Mouse (Mus musculus) embryonic facial prominence, embryonic 13.5 days (tissue): ENCODE measurements around the gene Tmem132d. TPM values are rescaled to one million over a fixed set of nuclear protein-coding genes. Genes with fewer than 3 reads are reported as not detected.
"Not testable (repeated sequence)": the region's sequence is repeated elsewhere in the genome, so short reads cannot be mapped to it uniquely, and the experiment has no call there.

Experiments
- ATAC-seq: fragments of 200-750 bp; cut with Nextera tagmentation; 2 replicates; pipeline ENCODE4 v1.8.0; 2017; ENCODE audit warnings: low read depth; ENCODE audit not compliant: insufficient number of reproducible peaks, insufficient read depth, low FRiP score, low TSS enrichment
- H3K27ac ChIP-seq: fragments of 300-500 bp; sonication (generic); 2 replicates; pipeline ENCODE4 v1.5.1; 2015; ENCODE audit warnings: moderate library complexity, mild to moderate bottlenecking, inconsistent platforms
- H3K27me3 ChIP-seq: fragments of 300-500 bp; sonication (generic); 2 replicates; pipeline ENCODE4 v1.6.1; 2015; ENCODE audit warnings: mild to moderate bottlenecking, inconsistent platforms
- H3K36me3 ChIP-seq: fragments of 300-500 bp; sonication (generic); 2 replicates; pipeline ENCODE4 v1.6.1; 2015; ENCODE audit warnings: mild to moderate bottlenecking, inconsistent platforms
- H3K4me1 ChIP-seq: fragments of 300-500 bp; sonication (generic); 2 replicates; pipeline ENCODE4 v1.6.1; 2015; ENCODE audit warnings: inconsistent platforms
- H3K4me2 ChIP-seq: fragments of 300-500 bp; sonication (generic); 2 replicates; pipeline ENCODE4 v1.6.1; 2015; ENCODE audit warnings: moderate library complexity, mild to moderate bottlenecking, inconsistent platforms
- H3K4me3 ChIP-seq: fragments of 300-500 bp; sonication (generic); 2 replicates; pipeline ENCODE4 v1.5.1; 2015; ENCODE audit warnings: mild to moderate bottlenecking, inconsistent platforms
- H3K9ac ChIP-seq: fragments of 300-500 bp; sonication (generic); 2 replicates; pipeline ENCODE4 v1.6.1; 2015; ENCODE audit warnings: mild to moderate bottlenecking, inconsistent platforms
- H3K9me3 ChIP-seq: fragments of 300-500 bp; sonication (generic); 2 replicates; pipeline ENCODE4 v1.6.1; 2016; ENCODE audit warnings: inconsistent platforms
- WGBS: fragments of 180-500 bp; shearing (Covaris S2); methylation state at CpG from one replicate; pipeline ENCODE4 v1.1.7; 2015; ENCODE audit warnings: mixed read lengths; 5-methylcytosine and 5-hydroxymethylcytosine counted together
- polyA plus RNA-seq: library from polyadenylated mRNA; unstranded; fragments of >200 nt; fragmentation: Nextera tagmentation; extraction: Ambion mirVana; gene quantifications from 2 replicates; pipeline ENCODE4 v1.2.1, GENCODE M21; 2015

Tmem132d gene
- polyA plus RNA-seq, 1 experiment from 2014 or later = 1.8 TPM

DNA sequence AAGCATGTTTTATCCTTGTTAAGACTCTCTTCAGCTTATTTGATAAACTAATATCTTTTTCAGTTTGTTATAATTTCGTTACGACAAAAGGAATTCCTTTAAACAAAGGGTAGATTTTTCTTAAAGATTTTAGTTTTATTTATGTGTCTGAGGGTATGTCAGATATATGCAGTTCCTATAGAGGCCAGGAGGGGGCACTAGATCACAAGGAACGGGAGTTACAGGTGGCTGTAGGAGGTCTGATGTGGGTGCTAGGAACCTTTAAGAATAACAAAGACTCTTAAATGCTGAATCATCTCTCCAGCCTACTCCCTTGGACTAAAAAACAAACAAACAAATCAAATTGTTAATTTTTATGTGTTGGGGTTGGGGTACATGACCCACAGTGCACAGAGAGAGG lies 467.2 kb downstream of the Tmem132d start:
- no peak overlapping the region for H3K4me2 ChIP-seq
- no peak overlapping the region for H3K4me3 ChIP-seq
- no peaks in the 10 kb centered on the region for H3K36me3 ChIP-seq
- H3K27ac ChIP-seq = no peak overlapping the region
- H3K4me1 ChIP-seq = no peaks in the 10 kb centered on the region
- WGBS = 88% methylated on average over 3 of the region's 3 CpGs
- H3K9ac ChIP-seq = no peak overlapping the region
- ATAC-seq = no peak
- no peaks in the 10 kb centered on the region for H3K27me3 ChIP-seq
- H3K9me3 ChIP-seq = 0 out of 2 replicates have a peak, but pooled peaks cover 4% of the 10 kb centered on the region

DNA sequence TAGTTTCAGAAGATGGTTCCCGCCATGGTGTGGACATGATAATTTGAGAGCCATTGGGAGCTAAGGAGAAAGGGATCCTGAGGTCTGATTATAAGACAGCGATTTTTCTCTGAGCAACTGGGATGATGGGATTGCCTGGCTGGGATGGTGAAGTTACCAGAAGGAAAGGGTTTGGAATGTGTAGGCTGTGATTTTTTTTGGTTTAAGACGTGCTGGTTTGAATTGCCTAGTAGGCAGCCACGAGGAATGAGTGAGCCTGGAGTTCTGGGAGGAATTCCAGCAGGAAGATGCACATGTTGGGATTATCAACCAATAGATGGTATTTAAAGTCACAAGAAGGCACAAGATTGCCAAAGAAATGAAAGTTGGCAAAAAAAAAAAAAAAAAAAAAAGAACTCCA lies 470.2 kb downstream of the Tmem132d start:
- WGBS = 86% methylated on average over 4 of the region's 4 CpGs
- H3K27ac ChIP-seq = no peak overlapping the region
- H3K4me1 ChIP-seq = no peaks in the 10 kb centered on the region
- no peaks in the 10 kb centered on the region for H3K27me3 ChIP-seq
- 0 out of 2 replicates have a peak, but pooled peaks cover 4% of the 10 kb centered on the region for H3K9me3 ChIP-seq
- no peak overlapping the region for H3K4me2 ChIP-seq
- H3K36me3 ChIP-seq = no peaks in the 10 kb centered on the region
- H3K9ac ChIP-seq = no peak overlapping the region
- no peak for ATAC-seq
- H3K4me3 ChIP-seq = no peak overlapping the region

DNA sequence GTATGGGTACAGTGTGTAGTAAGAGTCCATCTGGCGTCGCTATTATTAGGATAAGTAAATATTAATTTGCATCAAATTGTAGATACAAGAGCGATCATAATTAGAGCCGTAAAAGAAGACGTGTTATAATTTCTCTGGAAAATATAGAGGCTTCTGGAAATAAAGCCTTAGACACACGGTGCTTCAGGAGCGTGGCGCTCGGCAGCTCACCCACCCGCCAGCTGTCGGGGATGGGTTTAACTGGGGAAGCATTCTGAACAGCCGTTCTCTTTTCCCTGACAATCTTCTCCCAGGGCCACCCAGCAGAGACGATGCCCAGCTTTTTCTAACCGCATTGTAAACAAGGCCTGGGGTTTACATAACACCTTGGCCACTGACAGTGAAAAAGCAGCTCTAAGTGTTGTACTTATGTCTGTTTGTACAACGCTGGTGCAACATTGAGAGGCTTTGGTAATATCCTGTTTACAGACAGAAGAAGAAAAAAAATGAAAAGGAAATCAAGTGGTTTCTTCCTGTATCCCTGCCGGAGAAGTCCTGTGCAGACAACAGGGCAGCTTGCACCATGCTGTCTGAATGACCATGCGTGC lies 476.3 kb downstream of the Tmem132d start:
- no peak for ATAC-seq
- Histone ChIP-seq H3K27me3 (no peaks in the 10 kb centered on the region), H3K4me1 (no peaks in the 10 kb centered on the region), H3K4me2 (no peak overlapping the region), H3K36me3 (no peaks in the 10 kb centered on the region), H3K9ac (no peak overlapping the region), H3K9me3 (no peaks in the 10 kb centered on the region), H3K27ac (no peak overlapping the region), H3K4me3 (no peak overlapping the region)
- WGBS = 83% methylated on average over 17 of the region's 17 CpGs

DNA sequence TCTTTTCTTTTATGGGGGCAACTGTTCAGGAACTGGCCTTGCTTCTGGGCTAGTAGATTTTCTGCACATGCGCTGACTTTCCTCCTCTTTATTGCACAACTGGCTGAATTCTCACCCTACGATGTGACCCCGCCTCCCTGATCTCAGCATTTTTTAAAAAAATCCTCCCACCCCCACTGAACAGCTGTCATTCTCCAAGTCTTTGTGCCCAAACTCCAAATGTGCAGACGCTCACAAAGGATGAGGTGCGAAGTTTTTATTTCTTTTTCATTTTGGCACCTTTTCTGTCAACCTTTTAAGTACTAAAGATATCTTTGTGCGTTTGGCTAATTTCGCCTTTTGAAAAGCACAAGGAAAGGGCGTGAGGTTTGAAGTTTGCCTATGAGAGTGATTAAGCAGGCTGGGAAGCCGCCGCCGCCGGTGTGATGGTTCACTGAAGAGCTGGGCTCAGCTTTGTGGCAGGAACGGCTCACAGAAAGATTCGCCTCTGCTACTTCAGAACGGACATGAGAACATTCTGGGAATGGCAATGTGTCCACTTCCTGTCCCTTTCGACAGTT lies 478.6 kb downstream of the Tmem132d start:
- Histone ChIP-seq H3K4me1 (no peaks in the 10 kb centered on the region), H3K4me3 (no peak overlapping the region), H3K36me3 (no peaks in the 10 kb centered on the region), H3K9ac (no peak overlapping the region), H3K27me3 (no peaks in the 10 kb centered on the region), H3K9me3 (no peaks in the 10 kb centered on the region), H3K27ac (no peak overlapping the region), H3K4me2 (no peak overlapping the region)
- no peak for ATAC-seq
- 81% methylated on average over 16 of the region's 16 CpGs for WGBS

DNA sequence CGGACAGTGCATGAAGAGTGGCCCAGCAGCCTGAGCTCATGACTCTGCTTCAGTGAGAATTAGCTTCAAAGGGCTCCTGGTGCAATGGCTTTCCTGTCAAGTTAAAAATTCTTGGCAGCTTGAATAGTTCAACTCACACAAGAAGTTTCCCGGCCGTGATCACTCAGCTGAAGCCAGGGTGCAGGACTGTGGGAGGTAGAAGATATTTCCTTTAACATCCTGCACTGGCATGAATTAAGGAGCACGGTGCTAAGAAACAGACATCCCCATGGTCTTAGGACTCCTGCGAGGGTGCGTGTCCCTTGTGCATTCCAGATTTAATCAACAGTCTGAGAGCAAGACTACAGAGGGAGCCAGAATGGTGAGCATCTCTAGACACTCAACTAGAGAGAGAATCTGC lies 480.1 kb downstream of the Tmem132d start:
- Histone ChIP-seq H3K4me3 (no peak overlapping the region), H3K9me3 (no peaks in the 10 kb centered on the region), H3K36me3 (no peaks in the 10 kb centered on the region), H3K27me3 (no peaks in the 10 kb centered on the region), H3K9ac (no peak overlapping the region), H3K27ac (no peak overlapping the region), H3K4me1 (no peaks in the 10 kb centered on the region), H3K4me2 (no peak overlapping the region)
- no peak for ATAC-seq
- 72% methylated on average over 6 of the region's 6 CpGs for WGBS

DNA sequence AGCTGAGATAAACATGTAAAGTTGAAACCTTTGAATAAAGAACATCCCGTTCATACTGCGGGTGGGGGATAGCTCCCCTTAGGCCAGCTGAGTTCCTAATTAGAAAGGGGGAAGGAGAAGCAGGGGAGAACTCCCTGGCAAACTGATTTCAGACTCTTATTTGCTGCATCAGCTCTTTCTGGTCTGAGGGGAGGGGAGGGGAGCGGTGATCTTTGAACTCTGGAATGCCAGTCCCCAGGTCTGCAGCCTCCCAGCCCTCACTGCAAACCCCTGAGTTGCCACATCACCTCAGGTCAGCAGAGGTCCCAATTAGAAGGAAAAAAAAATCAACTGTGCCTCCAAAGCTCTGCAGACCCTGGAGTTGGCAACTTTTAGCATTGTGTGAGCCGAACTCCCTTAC lies 482.3 kb downstream of the Tmem132d start:
- no peaks in the 10 kb centered on the region for H3K9me3 ChIP-seq
- H3K9ac ChIP-seq = no peak overlapping the region
- ATAC-seq = no peak
- 45% methylated on average over 4 of the region's 4 CpGs for WGBS
- H3K36me3 ChIP-seq = no peaks in the 10 kb centered on the region
- H3K4me1 ChIP-seq = no peaks in the 10 kb centered on the region
- no peaks in the 10 kb centered on the region for H3K27me3 ChIP-seq
- no peak overlapping the region for H3K4me3 ChIP-seq
- H3K4me2 ChIP-seq = no peak overlapping the region
- H3K27ac ChIP-seq = no peak overlapping the region

DNA sequence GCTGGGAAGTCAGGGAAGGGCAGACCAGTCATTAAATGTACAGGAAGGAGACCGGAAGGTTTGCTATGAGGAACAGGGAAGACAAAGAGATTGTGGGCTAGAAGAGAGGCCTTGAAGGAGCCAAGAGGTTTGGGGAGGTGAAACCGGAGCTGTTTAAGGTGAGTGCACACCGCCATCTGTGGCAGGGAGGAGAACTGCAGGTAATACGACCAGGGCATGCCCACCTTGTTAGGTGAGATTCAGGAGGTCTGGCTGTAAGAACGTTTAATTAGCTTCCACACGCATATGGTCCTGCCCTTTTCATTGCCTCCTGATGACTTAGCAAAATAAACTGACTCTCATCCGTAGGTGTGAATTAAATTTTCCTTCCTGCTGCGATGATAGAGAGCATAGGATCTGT lies 485.6 kb downstream of the Tmem132d start:
- 30% methylated on average over 8 of the region's 8 CpGs for WGBS
- no peaks in the 10 kb centered on the region for H3K36me3 ChIP-seq

DNA sequence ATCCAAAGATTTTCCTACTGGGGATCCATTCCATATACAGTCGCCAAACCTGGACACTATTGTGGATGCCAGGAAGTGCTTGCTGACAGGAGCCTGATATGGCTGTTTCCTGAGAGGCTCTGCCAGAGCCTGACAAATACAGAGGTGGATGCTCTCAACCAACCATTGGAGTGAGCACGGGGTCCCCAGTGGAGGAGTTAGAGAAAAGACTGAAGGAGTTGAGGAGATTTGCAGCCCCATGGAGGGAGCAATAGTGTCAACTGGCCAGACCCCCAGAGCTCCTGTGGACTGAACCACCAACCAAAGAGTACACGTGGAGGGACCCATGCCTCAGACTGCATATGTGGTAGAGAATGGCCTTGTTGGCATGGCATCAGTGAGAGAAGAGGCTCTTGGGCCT lies 490.7 kb downstream of the Tmem132d start:
- not testable (repeated sequence) for H3K9me3 ChIP-seq, H3K27ac ChIP-seq, H3K9ac ChIP-seq, H3K27me3 ChIP-seq, ATAC-seq, H3K4me3 ChIP-seq, H3K36me3 ChIP-seq, H3K4me1 ChIP-seq, H3K4me2 ChIP-seq
- 80% methylated on average over 3 of the region's 3 CpGs for WGBS

More for the DNA sequence above, 485.6 kb downstream of the Tmem132d start:
- Histone ChIP-seq H3K4me1 (no peaks in the 10 kb centered on the region), H3K9me3 (no peaks in the 10 kb centered on the region), H3K4me2 (no peak overlapping the region), H3K27me3 (no peaks in the 10 kb centered on the region), H3K9ac (no peak overlapping the region), H3K4me3 (no peak overlapping the region), H3K27ac (no peak overlapping the region)
- no peak for ATAC-seq

DNA sequence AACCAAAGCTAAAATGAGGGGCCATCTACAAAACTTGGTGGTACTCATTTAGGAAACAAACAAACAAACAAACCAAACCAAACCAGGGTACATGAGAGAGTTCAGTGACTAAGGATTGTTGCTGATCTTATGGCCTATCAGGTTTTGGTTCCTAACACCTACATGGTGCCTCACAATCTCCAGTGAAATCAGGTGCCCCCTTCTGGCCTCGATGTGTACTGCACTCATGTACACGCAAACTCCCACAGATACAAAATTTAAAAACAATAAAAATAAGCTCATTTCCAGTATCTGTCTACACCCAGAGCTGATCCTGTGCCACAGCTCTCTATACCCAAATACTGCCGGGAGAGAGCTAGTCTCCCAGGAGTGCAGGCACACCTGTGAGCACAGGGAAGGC lies 495.0 kb downstream of the Tmem132d start:
- Histone ChIP-seq H3K27ac (no peak overlapping the region), H3K36me3 (no peaks in the 10 kb centered on the region), H3K9ac (no peak overlapping the region), H3K4me3 (no peak overlapping the region), H3K9me3 (0 out of 2 replicates have a peak, but pooled peaks cover 3% of the 10 kb centered on the region), H3K4me2 (no peak overlapping the region), H3K27me3 (no peaks in the 10 kb centered on the region), H3K4me1 (no peaks in the 10 kb centered on the region)
- no peak for ATAC-seq
- 78% methylated on average over 3 of the region's 3 CpGs for WGBS

DNA sequence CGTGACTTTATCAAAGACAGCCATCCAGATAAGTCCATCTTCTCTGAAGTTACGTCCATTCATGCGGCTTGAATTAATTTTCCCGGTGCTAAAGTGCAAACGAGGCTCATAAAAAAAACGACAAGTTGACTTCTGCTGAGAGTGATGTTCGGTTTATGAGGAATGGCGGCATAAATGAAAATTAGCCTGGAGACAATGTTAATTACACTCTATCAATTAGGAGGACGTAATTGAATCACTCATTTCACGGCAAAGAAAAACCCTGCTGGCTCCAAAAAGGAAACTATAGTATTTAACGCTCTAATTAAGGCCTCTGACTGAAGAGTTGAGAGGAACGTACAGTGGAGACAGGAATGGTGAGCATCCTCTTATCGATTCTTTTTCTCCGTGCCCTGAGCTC lies 503.2 kb downstream of the Tmem132d start:
- H3K9me3 ChIP-seq = no peaks in the 10 kb centered on the region
- H3K36me3 ChIP-seq = no peaks in the 10 kb centered on the region
- H3K4me2 ChIP-seq = no peak overlapping the region
- WGBS = 80% methylated on average over 14 of the region's 14 CpGs
- H3K27ac ChIP-seq = no peak overlapping the region
- H3K27me3 ChIP-seq = no peaks in the 10 kb centered on the region
- H3K4me3 ChIP-seq = no peak overlapping the region
- ATAC-seq = no peak
- H3K9ac ChIP-seq = no peak overlapping the region
- H3K4me1 ChIP-seq = no peaks in the 10 kb centered on the region

DNA sequence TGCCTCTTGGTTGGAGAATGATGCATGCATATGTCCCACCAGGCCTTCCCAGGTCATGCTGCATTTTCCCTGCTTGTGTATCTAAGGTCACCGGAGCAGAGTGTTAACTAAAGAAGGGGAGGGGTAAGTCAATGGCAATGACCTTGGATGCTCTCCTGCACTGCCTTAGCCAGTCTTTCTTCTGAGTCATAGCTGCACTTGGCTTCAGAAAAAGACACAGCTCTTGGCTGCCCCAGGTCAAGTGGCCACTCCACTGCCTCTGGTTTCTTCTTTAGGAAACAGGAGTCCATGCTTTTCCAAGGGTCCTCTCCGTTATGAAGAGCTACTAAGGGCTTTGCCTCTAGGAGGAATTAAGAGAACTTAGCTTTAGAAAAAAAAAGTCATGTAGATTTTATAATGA lies 506.2 kb downstream of the Tmem132d start:
- no peaks in the 10 kb centered on the region for H3K9me3 ChIP-seq
- no peak for ATAC-seq
- 91% methylated on average over 2 of the region's 2 CpGs for WGBS
- H3K4me2 ChIP-seq = no peak overlapping the region
- no peaks in the 10 kb centered on the region for H3K27me3 ChIP-seq
- H3K4me1 ChIP-seq = no peaks in the 10 kb centered on the region
- no peak overlapping the region for H3K27ac ChIP-seq
- H3K4me3 ChIP-seq = no peak overlapping the region
- H3K36me3 ChIP-seq = no peaks in the 10 kb centered on the region
- H3K9ac ChIP-seq = no peak overlapping the region

DNA sequence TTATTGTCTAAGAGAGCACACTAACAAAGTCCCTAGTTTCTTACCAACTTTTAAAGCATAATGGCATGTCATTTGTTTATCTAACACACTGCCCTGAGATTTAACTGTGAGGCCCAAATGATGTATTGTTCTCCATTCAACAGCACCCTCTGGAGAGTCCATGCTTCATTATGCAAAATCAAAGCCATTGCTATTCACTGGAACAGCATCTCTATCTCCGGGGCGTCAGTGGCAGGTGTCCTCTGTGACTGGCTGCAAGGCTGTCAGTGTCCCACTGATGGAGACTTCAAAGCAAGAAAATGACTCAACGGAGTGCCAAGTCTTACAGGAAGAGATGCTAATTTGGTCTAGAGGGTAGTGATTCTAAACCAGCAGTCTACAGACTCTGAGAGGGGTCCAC lies 508.8 kb downstream of the Tmem132d start:
- Histone ChIP-seq H3K9ac (no peak overlapping the region), H3K36me3 (no peaks in the 10 kb centered on the region), H3K27me3 (no peaks in the 10 kb centered on the region), H3K4me3 (no peak overlapping the region), H3K4me2 (no peak overlapping the region), H3K27ac (no peak overlapping the region), H3K9me3 (no peaks in the 10 kb centered on the region), H3K4me1 (no peaks in the 10 kb centered on the region)
- ATAC-seq = no peak
- WGBS = 61% methylated on average over 3 of the region's 3 CpGs
